In the genomic region with DNA sequence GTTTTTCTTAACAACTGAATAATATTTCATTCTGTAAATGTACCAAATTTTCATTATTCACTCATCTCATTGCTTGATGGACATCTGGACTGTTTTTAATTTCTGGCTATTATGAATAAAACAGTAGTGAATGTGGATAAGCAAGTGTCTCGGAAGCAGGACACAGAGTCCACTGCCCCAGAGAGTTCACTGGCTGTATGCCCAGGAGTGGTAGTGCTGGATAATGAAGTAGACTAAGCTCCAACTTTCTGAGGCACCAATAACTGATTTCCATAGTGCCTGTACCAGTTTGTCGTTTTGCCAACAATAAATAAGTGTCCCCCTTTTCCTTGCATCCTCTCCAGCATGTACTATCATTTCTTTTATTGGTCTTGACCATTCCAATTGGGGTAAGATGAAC, we compare ENCODE assay signal across 14 mouse cellular contexts.
DNase-seq lines count a peak whose midpoint lies in the region; ATAC-seq and TF ChIP-seq lines count a peak whose summit lies in the region.
"Had no signal": no experiment of that assay in that cellular context is flagged by ENCODE, and none has a peak within 500 bp of the region (broad histone marks: within the 10 kb centered on the region; RNA-seq: fewer than 3 reads in every experiment).

No protein-coding gene starts in this region.

- H3K9ac ChIP-seq in heart, embryonic 11.5 days (ENCODE audit: low read depth, low read length), result no peak overlapping the region
- H3K9ac ChIP-seq: embryonic facial prominence, embryonic 12.5 days; liver, embryonic 15.5 days had no signal

- H3K4me2 ChIP-seq in heart, embryonic 11.5 days, result no peak overlapping the region
- H3K4me2 ChIP-seq: embryonic facial prominence, embryonic 12.5 days; liver, embryonic 15.5 days had no signal

- TF ChIP-seq POLR2A in lung, adult 2 months (IDR thresholded peaks at IDR 0.05; ENCODE audit: borderline replicate concordance, extremely low read depth, low read depth, low read length), result no peak

- no peak overlapping the region for H3K4me3 ChIP-seq in heart, embryonic 11.5 days (ENCODE audit: low read depth, low read length)
- no peak overlapping the region for H3K4me3 ChIP-seq in lung, adult 2 months (replicated peaks; ENCODE audit: extremely low read depth, low read depth, low read length)
- H3K4me3 ChIP-seq: embryonic facial prominence, embryonic 12.5 days; limb, embryonic 10.5 days; liver, embryonic 15.5 days; myocyte had no signal

- peak; percentile 27 to 57 for DNase-seq in cerebellum, postnatal 10 days
- DNase-seq in cerebellum, postnatal 25 days, result no peak
- peak; percentile 30 to 45 for DNase-seq in heart, postnatal 14 days
- DNase-seq in lung, postnatal 10 days, result peak; percentile 25
- DNase-seq in lung, adult 2 months, result no peak
- DNase-seq in kidney, postnatal 25 days, result peak; percentile 47 to 51
- DNase-seq in thymus, adult 18-20 months, result no peak
- DNase-seq: adrenal gland, adult 2 months; thymus, postnatal 4 days had no signal

- no peaks in the 10 kb centered on the region for H3K9me3 ChIP-seq in heart, embryonic 11.5 days (replicated peaks; ENCODE audit: control insufficient read depth, low read length)
- H3K9me3 ChIP-seq: liver, embryonic 15.5 days had no signal

- ATAC-seq in heart, embryonic 11.5 days (replicated peaks; ENCODE audit: insufficient number of reproducible peaks, low FRiP score, low TSS enrichment), result no peak

- H3K4me1 ChIP-seq in heart, embryonic 11.5 days (ENCODE audit: control insufficient read depth, insufficient read depth, low read length), result 0 out of 2 replicates have a peak, but pooled peaks cover 3% of the 10 kb centered on the region
- H3K4me1 ChIP-seq in lung, adult 2 months (ENCODE audit: control insufficient read depth, insufficient read depth, low read length), result no peaks in the 10 kb centered on the region
- H3K4me1 ChIP-seq: embryonic facial prominence, embryonic 12.5 days; limb, embryonic 10.5 days; liver, embryonic 15.5 days had no signal

- TF ChIP-seq CTCF in lung, adult 2 months (IDR thresholded peaks at IDR 0.05; ENCODE audit: insufficient read depth, low read length), result no peak

- intact Hi-C loops in heart, postnatal 14 days (cut with DNase I), result no loop called here

- no peak overlapping the region for H3K27ac ChIP-seq in heart, embryonic 11.5 days (ENCODE audit: low read depth, low read length)
- H3K27ac ChIP-seq: embryonic facial prominence, embryonic 12.5 days; limb, embryonic 10.5 days; liver, embryonic 15.5 days had no signal

- no peaks in the 10 kb centered on the region for H3K36me3 ChIP-seq in heart, embryonic 11.5 days (ENCODE audit: control insufficient read depth, insufficient read depth, low read length)
- H3K36me3 ChIP-seq: embryonic facial prominence, embryonic 12.5 days; limb, embryonic 10.5 days; liver, embryonic 15.5 days had no signal

- 78% methylated on average over 2 of the region's 2 CpGs for WGBS in heart, embryonic 11.5 days (ENCODE audit: insufficient replicate concordance)
- WGBS in lung, adult 2 months, result 72% methylated on average over 2 of the region's 2 CpGs

- H3K27me3 ChIP-seq in heart, embryonic 11.5 days (ENCODE audit: control insufficient read depth, insufficient read depth, low read length), result no peaks in the 10 kb centered on the region
- H3K27me3 ChIP-seq: embryonic facial prominence, embryonic 12.5 days; liver, embryonic 15.5 days had no signal

Comparison
In these comparisons a context has a peak if more than half of its experiments do, and no peak if none do; other contexts are left out.
1. DNase-seq: peak in cerebellum, postnatal 10 days (2 of 2), heart, postnatal 14 days (2 of 2), lung, postnatal 10 days (single experiment) and kidney, postnatal 25 days (2 of 2); none in cerebellum, postnatal 25 days (0 of 2), lung, adult 2 months (single experiment) and thymus, adult 18-20 months (0 of 2).